Mouse (Mus musculus): Measurements from ENCODE around the gene Tas2r117. TPM values are rescaled to one million over a fixed set of nuclear protein-coding genes. Genes with fewer than 3 reads are reported as not detected.

The Tas2r117 gene
- polyA plus RNA-seq (2012; ENCODE audit: insufficient read depth, insufficient read length, low replicate concordance, missing spikeins) = not detected in 2 replicates

- TF ChIP-seq POLR2A (IDR thresholded peaks at IDR 0.05; ENCODE audit: insufficient read depth, low read depth, low read length) (no peak), CTCF (IDR thresholded peaks at IDR 0.05; ENCODE audit: insufficient read depth, low read depth, low read length) (no peak)
- WGBS = 73% methylated on average over 1 of the region's 1 CpGs
- no peak within 1 kb of the TSS for H3K4me3 ChIP-seq (ENCODE audit: insufficient read depth, low read depth, low read length)
- H3K27ac ChIP-seq (ENCODE audit: insufficient read depth, low read depth, low read length) = no peak within 1 kb of the TSS
- no peaks in the 10 kb centered on the region for H3K4me1 ChIP-seq (ENCODE audit: control insufficient read depth, insufficient read depth, low read length)
Observed at GRCm38 (mm10) chr6:132802518-132802917, at the start of gene Tas2r117. Gene Tas2r117 (plus strand): TSS chr6:132802818.

- WGBS = 71% methylated on average over 1 of the region's 1 CpGs
Observed at GRCm38 (mm10) chr6:132754430-132754829, 48.2 kb upstream of the Tas2r117 start, which contains the start of gene Tas2r124. Gene Tas2r124 (plus strand): TSS chr6:132754730.

GRCm38 (mm10) chr6:132761831-132762230 lies 40.8 kb upstream of the Tas2r117 start, which contains the start of gene Tas2r102:
Gene Tas2r102 (plus strand): TSS chr6:132762131.
- Histone ChIP-seq H3K27ac (ENCODE audit: insufficient read depth, low read depth, low read length) (no peak within 1 kb of the TSS), H3K4me1 (ENCODE audit: control insufficient read depth, insufficient read depth, low read length) (no peaks in the 10 kb centered on the region), H3K4me3 (ENCODE audit: insufficient read depth, low read depth, low read length) (no peak within 1 kb of the TSS)
- TF ChIP-seq POLR2A (IDR thresholded peaks at IDR 0.05; ENCODE audit: insufficient read depth, low read depth, low read length) (no peak), CTCF (IDR thresholded peaks at IDR 0.05; ENCODE audit: insufficient read depth, low read depth, low read length) (no peak)
- 95% methylated on average over 2 of the region's 2 CpGs for WGBS

More at GRCm38 (mm10) chr6:132754430-132754829, 48.2 kb upstream of the Tas2r117 start, which contains the start of gene Tas2r124:
- Histone ChIP-seq H3K4me3 (ENCODE audit: insufficient read depth, low read depth, low read length) (no peak within 1 kb of the TSS), H3K27ac (ENCODE audit: insufficient read depth, low read depth, low read length) (no peak within 1 kb of the TSS), H3K4me1 (ENCODE audit: control insufficient read depth, insufficient read depth, low read length) (no peaks in the 10 kb centered on the region)
- no peak for TF ChIP-seq CTCF (IDR thresholded peaks at IDR 0.05; ENCODE audit: insufficient read depth, low read depth, low read length)

GRCm38 (mm10) chr6:132778062-132778461 lies 24.6 kb upstream of the Tas2r117 start, which contains the start of gene Tas2r136:
Gene Tas2r136 (minus strand): TSS chr6:132778162.
- no peak within 1 kb of the TSS for H3K27ac ChIP-seq (ENCODE audit: insufficient read depth, low read depth, low read length)
- TF ChIP-seq POLR2A (IDR thresholded peaks at IDR 0.05; ENCODE audit: insufficient read depth, low read depth, low read length) = no peak
- no peak for TF ChIP-seq CTCF (IDR thresholded peaks at IDR 0.05; ENCODE audit: insufficient read depth, low read depth, low read length)

GRCm38 (mm10) chr6:132795393-132795792 lies 7.2 kb upstream of the Tas2r117 start:
- WGBS = 29% methylated on average over 1 of the region's 1 CpGs
- TF ChIP-seq POLR2A (IDR thresholded peaks at IDR 0.05; ENCODE audit: insufficient read depth, low read depth, low read length) (no peak), CTCF (IDR thresholded peaks at IDR 0.05; ENCODE audit: insufficient read depth, low read depth, low read length) (no peak)
- no peak overlapping the region for H3K4me3 ChIP-seq (ENCODE audit: insufficient read depth, low read depth, low read length)
- H3K27ac ChIP-seq (ENCODE audit: insufficient read depth, low read depth, low read length) = no peak overlapping the region
- H3K4me1 ChIP-seq (ENCODE audit: control insufficient read depth, insufficient read depth, low read length) = no peaks in the 10 kb centered on the region

More at GRCm38 (mm10) chr6:132778062-132778461, 24.6 kb upstream of the Tas2r117 start, which contains the start of gene Tas2r136:
- Histone ChIP-seq H3K4me3 (ENCODE audit: insufficient read depth, low read depth, low read length) (no peak within 1 kb of the TSS), H3K4me1 (ENCODE audit: control insufficient read depth, insufficient read depth, low read length) (no peaks in the 10 kb centered on the region)

GRCm38 (mm10) chr6:132846842-132847241 lies 44.2 kb downstream of the Tas2r117 start, which contains the start of gene Tas2r123:
Gene Tas2r123 (plus strand): TSS chr6:132847142.
- no peak within 1 kb of the TSS for H3K27ac ChIP-seq (ENCODE audit: insufficient read depth, low read depth, low read length)
- no peak within 1 kb of the TSS for H3K4me3 ChIP-seq (ENCODE audit: insufficient read depth, low read depth, low read length)
- 90% methylated on average over 1 of the region's 1 CpGs for WGBS
- TF ChIP-seq CTCF (IDR thresholded peaks at IDR 0.05; ENCODE audit: insufficient read depth, low read depth, low read length) (no peak), POLR2A (IDR thresholded peaks at IDR 0.05; ENCODE audit: insufficient read depth, low read depth, low read length) (no peak)
- H3K4me1 ChIP-seq (ENCODE audit: control insufficient read depth, insufficient read depth, low read length) = no peaks in the 10 kb centered on the region

Other genes starting within 250 kb of the Tas2r117 start
- gene Prh1, start 233.0 kb upstream of the Tas2r117 start, polyA plus RNA-seq (2012; ENCODE audit: insufficient read depth, insufficient read length, low replicate concordance, missing spikeins) = not detected in 2 replicates
- not detected in 2 replicates for gene Prp2, start 206.9 kb upstream of the Tas2r117 start, polyA plus RNA-seq (2012; ENCODE audit: insufficient read depth, insufficient read length, low replicate concordance, missing spikeins)
- gene A630073D07Rik, start 151.3 kb upstream of the Tas2r117 start, polyA plus RNA-seq (2012; ENCODE audit: insufficient read depth, insufficient read length, low replicate concordance, missing spikeins) = not detected in 2 replicates
- gene Tas2r120, start 145.9 kb upstream of the Tas2r117 start, polyA plus RNA-seq (2012; ENCODE audit: insufficient read depth, insufficient read length, low replicate concordance, missing spikeins) = not detected in 2 replicates
- gene Tas2r121, start 101.8 kb upstream of the Tas2r117 start, polyA plus RNA-seq (2012; ENCODE audit: insufficient read depth, insufficient read length, low replicate concordance, missing spikeins) = not detected in 2 replicates
- not detected in 2 replicates for gene Tas2r122, start 90.9 kb upstream of the Tas2r117 start, polyA plus RNA-seq (2012; ENCODE audit: insufficient read depth, insufficient read length, low replicate concordance, missing spikeins)
- not detected in 2 replicates for gene Tas2r115, start 64.8 kb upstream of the Tas2r117 start, polyA plus RNA-seq (2012; ENCODE audit: insufficient read depth, insufficient read length, low replicate concordance, missing spikeins)
- not detected in 2 replicates for gene Tas2r124, start 48.1 kb upstream of the Tas2r117 start, polyA plus RNA-seq (2012; ENCODE audit: insufficient read depth, insufficient read length, low replicate concordance, missing spikeins)
- not detected in 2 replicates for gene Tas2r102, start 40.7 kb upstream of the Tas2r117 start, polyA plus RNA-seq (2012; ENCODE audit: insufficient read depth, insufficient read length, low replicate concordance, missing spikeins)
- gene Tas2r136, start 24.7 kb upstream of the Tas2r117 start, polyA plus RNA-seq (2012; ENCODE audit: insufficient read depth, insufficient read length, low replicate concordance, missing spikeins) = not detected in 2 replicates
- gene Tas2r123, start 44.3 kb downstream of the Tas2r117 start, polyA plus RNA-seq (2012; ENCODE audit: insufficient read depth, insufficient read length, low replicate concordance, missing spikeins) = not detected in 2 replicates
- gene Tas2r116, start 52.6 kb downstream of the Tas2r117 start, polyA plus RNA-seq (2012; ENCODE audit: insufficient read depth, insufficient read length, low replicate concordance, missing spikeins) = not detected in 2 replicates
- not detected in 2 replicates for gene Tas2r110, start 65.2 kb downstream of the Tas2r117 start, polyA plus RNA-seq (2012; ENCODE audit: insufficient read depth, insufficient read length, low replicate concordance, missing spikeins)
- not detected in 2 replicates for gene Tas2r113, start 90.2 kb downstream of the Tas2r117 start, polyA plus RNA-seq (2012; ENCODE audit: insufficient read depth, insufficient read length, low replicate concordance, missing spikeins)
- gene Tas2r125, start 106.8 kb downstream of the Tas2r117 start, polyA plus RNA-seq (2012; ENCODE audit: insufficient read depth, insufficient read length, low replicate concordance, missing spikeins) = not detected in 2 replicates
- not detected in 2 replicates for gene Tas2r129, start 148.3 kb downstream of the Tas2r117 start, polyA plus RNA-seq (2012; ENCODE audit: insufficient read depth, insufficient read length, low replicate concordance, missing spikeins)
- gene Tas2r131, start 155.1 kb downstream of the Tas2r117 start, polyA plus RNA-seq (2012; ENCODE audit: insufficient read depth, insufficient read length, low replicate concordance, missing spikeins) = not detected in 2 replicates
- not detected in 2 replicates for gene Tas2r109, start 178.1 kb downstream of the Tas2r117 start, polyA plus RNA-seq (2012; ENCODE audit: insufficient read depth, insufficient read length, low replicate concordance, missing spikeins)
- not detected in 2 replicates for gene Tas2r103, start 234.3 kb downstream of the Tas2r117 start, polyA plus RNA-seq (2012; ENCODE audit: insufficient read depth, insufficient read length, low replicate concordance, missing spikeins)

Data from olfactory bulb, adult 2 months (tissue).